Mouse (Mus musculus): Measurements from ENCODE around the gene Khsrp. TPM values are rescaled to one million over a fixed set of nuclear protein-coding genes. Genes with fewer than 3 reads are reported as not detected.

Gene Khsrp
- polyA plus RNA-seq, 1 experiment from 2014 or later: 44.9 TPM

- no peak for ATAC-seq (ENCODE audit: low read depth)
- Histone ChIP-seq H3K9me3 (ENCODE audit: control insufficient read depth, low read length) (no peaks in the 10 kb centered on the region), H3K4me2 (ENCODE audit: low read depth, low read length) (no peak overlapping the region), H3K27me3 (replicated peaks; ENCODE audit: control insufficient read depth, insufficient read depth, low read length) (no peaks in the 10 kb centered on the region), H3K4me3 (ENCODE audit: low read depth, low read length) (no peak overlapping the region), H3K9ac (ENCODE audit: low read depth, low read length) (no peak overlapping the region), H3K4me1 (ENCODE audit: control insufficient read depth, insufficient read depth, low read length) (no peaks in the 10 kb centered on the region), H3K36me3 (ENCODE audit: control insufficient read depth, insufficient read depth, low read length) (peaks cover 55% of the 10 kb centered on the region), H3K27ac (replicated peaks; ENCODE audit: low read depth, low read length) (no peak overlapping the region)
- DNase-seq (ENCODE audit: low spot score): no peak
- WGBS: 86% methylated on average over 2 of the region's 2 CpGs
These were observed 11.6 kb downstream of the Khsrp start for GRCm38 (mm10) chr17:57019693-57020092.

GRCm38 (mm10) chr17:57012245-57012795 lies 19.0 kb downstream of the Khsrp start:
- Histone ChIP-seq H3K27ac (replicated peaks; ENCODE audit: low read depth, low read length) (peak overlapping the region; percentile 97), H3K4me1 (ENCODE audit: control insufficient read depth, insufficient read depth, low read length) (peaks cover 13% of the 10 kb centered on the region), H3K27me3 (replicated peaks; ENCODE audit: control insufficient read depth, insufficient read depth, low read length) (no peaks in the 10 kb centered on the region), H3K9ac (ENCODE audit: low read depth, low read length) (peak overlapping the region; percentile 80; the same call in 1 of the 2 replicates), H3K4me3 (ENCODE audit: low read depth, low read length) (peak overlapping the region; percentile 72), H3K4me2 (ENCODE audit: low read depth, low read length) (peak overlapping the region; percentile 89), H3K9me3 (ENCODE audit: control insufficient read depth, low read length) (no peaks in the 10 kb centered on the region), H3K36me3 (ENCODE audit: control insufficient read depth, insufficient read depth, low read length) (peaks cover 15% of the 10 kb centered on the region)
- 72% methylated on average over 13 of the region's 13 CpGs for WGBS
- ATAC-seq (ENCODE audit: low read depth): no peak
- DNase-seq (ENCODE audit: low spot score): no peak

- Histone ChIP-seq H3K4me1 (ENCODE audit: control insufficient read depth, insufficient read depth, low read length) (peaks cover 13% of the 10 kb centered on the region), H3K27ac (replicated peaks; ENCODE audit: low read depth, low read length) (peak within 1 kb of the TSS; percentile 97), H3K36me3 (ENCODE audit: control insufficient read depth, insufficient read depth, low read length) (peaks cover 24% of the 10 kb centered on the region), H3K9ac (ENCODE audit: low read depth, low read length) (peak within 1 kb of the TSS; percentile 84), H3K4me3 (ENCODE audit: low read depth, low read length) (peak within 1 kb of the TSS; percentile 72), H3K9me3 (ENCODE audit: control insufficient read depth, low read length) (no peaks in the 10 kb centered on the region), H3K27me3 (replicated peaks; ENCODE audit: control insufficient read depth, insufficient read depth, low read length) (no peaks in the 10 kb centered on the region), H3K4me2 (ENCODE audit: low read depth, low read length) (peak within 1 kb of the TSS; percentile 89)
- ATAC-seq (ENCODE audit: low read depth): peak; percentile 93
- under 1% methylated on average over 46 of the region's 51 CpGs for WGBS
- peak; percentile 100 for DNase-seq (ENCODE audit: low spot score)
These were observed 19.8 kb downstream of the Khsrp start, which contains the start of the genes Gtf2f1 and Gm17949 for GRCm38 (mm10) chr17:57011236-57012141. Gene Gtf2f1, minus strand, starts transcription at chr17:57011288. Gene Gm17949, plus strand, starts transcription at chr17:57011469.

- Histone ChIP-seq H3K27ac (replicated peaks; ENCODE audit: low read depth, low read length) (peak overlapping the region; percentile 67), H3K36me3 (ENCODE audit: control insufficient read depth, insufficient read depth, low read length) (peaks cover 29% of the 10 kb centered on the region), H3K9me3 (ENCODE audit: control insufficient read depth, low read length) (no peaks in the 10 kb centered on the region), H3K9ac (ENCODE audit: low read depth, low read length) (peak overlapping the region; percentile 84), H3K4me3 (ENCODE audit: low read depth, low read length) (peak overlapping the region; percentile 72), H3K4me2 (ENCODE audit: low read depth, low read length) (peak overlapping the region; percentile 86), H3K27me3 (replicated peaks; ENCODE audit: control insufficient read depth, insufficient read depth, low read length) (no peaks in the 10 kb centered on the region), H3K4me1 (ENCODE audit: control insufficient read depth, insufficient read depth, low read length) (peaks cover 13% of the 10 kb centered on the region)
- ATAC-seq (ENCODE audit: low read depth) (peak; percentile 25), DNase-seq (ENCODE audit: low spot score) (no peak)
- WGBS: 0% methylated on average over 19 of the region's 19 CpGs
These were observed 20.4 kb downstream of the Khsrp start for GRCm38 (mm10) chr17:57010911-57011235.

- H3K4me2 ChIP-seq (ENCODE audit: low read depth, low read length): no peak overlapping the region
- H3K36me3 ChIP-seq (ENCODE audit: control insufficient read depth, insufficient read depth, low read length): peaks cover 62% of the 10 kb centered on the region
- H3K27ac ChIP-seq (replicated peaks; ENCODE audit: low read depth, low read length): no peak overlapping the region
- no peaks in the 10 kb centered on the region for H3K9me3 ChIP-seq (ENCODE audit: control insufficient read depth, low read length)
- H3K9ac ChIP-seq (ENCODE audit: low read depth, low read length): no peak overlapping the region
- no peak for DNase-seq (ENCODE audit: low spot score)
- 94% methylated on average over 13 of the region's 13 CpGs for WGBS
- H3K4me1 ChIP-seq (ENCODE audit: control insufficient read depth, insufficient read depth, low read length): peaks cover 9% of the 10 kb centered on the region
- H3K4me3 ChIP-seq (ENCODE audit: low read depth, low read length): no peak overlapping the region
- H3K27me3 ChIP-seq (replicated peaks; ENCODE audit: control insufficient read depth, insufficient read depth, low read length): no peaks in the 10 kb centered on the region
- ATAC-seq (ENCODE audit: low read depth): no peak
These were observed 24.0 kb downstream of the Khsrp start for GRCm38 (mm10) chr17:57007137-57007905.

GRCm38 (mm10) chr17:57003994-57004393 lies 27.3 kb downstream of the Khsrp start:
- Histone ChIP-seq H3K36me3 (ENCODE audit: control insufficient read depth, insufficient read depth, low read length) (peaks cover 71% of the 10 kb centered on the region), H3K27me3 (replicated peaks; ENCODE audit: control insufficient read depth, insufficient read depth, low read length) (no peaks in the 10 kb centered on the region), H3K27ac (replicated peaks; ENCODE audit: low read depth, low read length) (no peak overlapping the region), H3K4me1 (ENCODE audit: control insufficient read depth, insufficient read depth, low read length) (no peaks in the 10 kb centered on the region), H3K4me3 (ENCODE audit: low read depth, low read length) (no peak overlapping the region), H3K4me2 (ENCODE audit: low read depth, low read length) (no peak overlapping the region), H3K9me3 (ENCODE audit: control insufficient read depth, low read length) (no peaks in the 10 kb centered on the region), H3K9ac (ENCODE audit: low read depth, low read length) (no peak overlapping the region)
- ATAC-seq (ENCODE audit: low read depth): no peak
- 91% methylated on average over 7 of the region's 7 CpGs for WGBS
- DNase-seq (ENCODE audit: low spot score): no peak

- H3K27ac ChIP-seq (replicated peaks; ENCODE audit: low read depth, low read length): no peak overlapping the region
- no peak overlapping the region for H3K4me3 ChIP-seq (ENCODE audit: low read depth, low read length)
- H3K27me3 ChIP-seq (replicated peaks; ENCODE audit: control insufficient read depth, insufficient read depth, low read length): no peaks in the 10 kb centered on the region
- no peak for ATAC-seq (ENCODE audit: low read depth)
- no peak overlapping the region for H3K9ac ChIP-seq (ENCODE audit: low read depth, low read length)
- peaks cover 51% of the 10 kb centered on the region for H3K36me3 ChIP-seq (ENCODE audit: control insufficient read depth, insufficient read depth, low read length)
- peaks cover 5% of the 10 kb centered on the region; the same call in 1 of the 2 replicates for H3K4me1 ChIP-seq (ENCODE audit: control insufficient read depth, insufficient read depth, low read length)
- no peak overlapping the region for H3K4me2 ChIP-seq (ENCODE audit: low read depth, low read length)
- whole genome bisulfite sequencing: 70% methylated on average over 8 of the region's 8 CpGs
- no peaks in the 10 kb centered on the region for H3K9me3 ChIP-seq (ENCODE audit: control insufficient read depth, low read length)
- DNase-seq (ENCODE audit: low spot score): no peak
These were observed 30.1 kb downstream of the Khsrp start for GRCm38 (mm10) chr17:57001228-57001627.

- H3K4me3 ChIP-seq (ENCODE audit: low read depth, low read length): no peak within 1 kb of the TSS
These were observed 31.2 kb downstream of the Khsrp start, which contains the start of gene Pspn for GRCm38 (mm10) chr17:56999968-57000609. Gene Pspn, minus strand, starts transcription at chr17:57000018.

More at GRCm38 (mm10) chr17:56999968-57000609, 31.2 kb downstream of the Khsrp start, which contains the start of gene Pspn:
- Histone ChIP-seq H3K36me3 (ENCODE audit: control insufficient read depth, insufficient read depth, low read length) (peaks cover 48% of the 10 kb centered on the region), H3K27ac (replicated peaks; ENCODE audit: low read depth, low read length) (no peak within 1 kb of the TSS), H3K4me1 (ENCODE audit: control insufficient read depth, insufficient read depth, low read length) (peaks cover 5% of the 10 kb centered on the region; the same call in 1 of the 2 replicates), H3K4me2 (ENCODE audit: low read depth, low read length) (no peak within 1 kb of the TSS), H3K9ac (ENCODE audit: low read depth, low read length) (no peak within 1 kb of the TSS), H3K9me3 (ENCODE audit: control insufficient read depth, low read length) (no peaks in the 10 kb centered on the region), H3K27me3 (replicated peaks; ENCODE audit: control insufficient read depth, insufficient read depth, low read length) (no peaks in the 10 kb centered on the region)
- 84% methylated on average over 9 of the region's 9 CpGs for WGBS
- ATAC-seq (ENCODE audit: low read depth) (no peak), DNase-seq (ENCODE audit: low spot score) (no peak)
